Mouse (Mus musculus) limb, embryonic 13.5 days (tissue): ENCODE results near the gene Ciita. TPM values are rescaled to one million over a fixed set of nuclear protein-coding genes. Genes with fewer than 3 reads are reported as not detected.

Experiments
- ATAC-seq: fragments of 200-750 bp; cut with Nextera tagmentation; 2 replicates; pipeline ENCODE4 v1.8.0; 2017; ENCODE audit warnings: low read depth, moderate number of reproducible peaks, moderate TSS enrichment; ENCODE audit not compliant: low FRiP score
- H3K27ac ChIP-seq: fragments of 300-500 bp; sonication (generic); 2 replicates; pipeline ENCODE4 v1.5.1; 2015; ENCODE audit warnings: inconsistent platforms, mild to moderate bottlenecking, moderate library complexity
- H3K27me3 ChIP-seq: fragments of 300-500 bp; sonication (generic); 2 replicates; pipeline ENCODE4 v1.6.1; 2015; ENCODE audit warnings: mild to moderate bottlenecking, inconsistent platforms
- H3K36me3 ChIP-seq: fragments of 300-500 bp; sonication (generic); 2 replicates; pipeline ENCODE4 v1.6.1; 2015; ENCODE audit warnings: inconsistent platforms, mild to moderate bottlenecking, moderate library complexity
- H3K4me1 ChIP-seq: fragments of 300-500 bp; sonication (generic); 2 replicates; pipeline ENCODE4 v1.6.1; 2015; ENCODE audit warnings: inconsistent platforms
- H3K4me2 ChIP-seq: fragments of 300-500 bp; sonication (generic); replicated peaks from 2 replicates; pipeline ENCODE4 v1.6.1; 2015; ENCODE audit warnings: inconsistent platforms, mild to moderate bottlenecking, moderate library complexity
- H3K4me3 ChIP-seq: fragments of 300-500 bp; sonication (generic); 2 replicates; pipeline ENCODE4 v1.5.1; 2015; ENCODE audit warnings: moderate library complexity, mild to moderate bottlenecking, inconsistent platforms
- H3K9ac ChIP-seq: fragments of 300-500 bp; sonication (generic); 2 replicates; pipeline ENCODE4 v1.6.1; 2015; ENCODE audit warnings: mild to moderate bottlenecking, inconsistent platforms
- H3K9me3 ChIP-seq: fragments of 300-500 bp; sonication (generic); 2 replicates; pipeline ENCODE4 v1.6.1; 2016; ENCODE audit warnings: inconsistent platforms
- WGBS: fragments of 180-500 bp; shearing (Covaris S2); methylation state at CpG from one replicate; pipeline ENCODE4 v1.1.7; 2015; 5-methylcytosine and 5-hydroxymethylcytosine counted together
- polyA plus RNA-seq: library from polyadenylated mRNA; unstranded; fragments of >200 nt; fragmentation: Nextera tagmentation; extraction: Ambion mirVana; gene quantifications from 2 replicates; pipeline ENCODE4 v1.2.1, GENCODE M21; 2015

Ciita gene
- polyA plus RNA-seq, 1 experiment from 2014 or later, result 0.37 TPM

DNA sequence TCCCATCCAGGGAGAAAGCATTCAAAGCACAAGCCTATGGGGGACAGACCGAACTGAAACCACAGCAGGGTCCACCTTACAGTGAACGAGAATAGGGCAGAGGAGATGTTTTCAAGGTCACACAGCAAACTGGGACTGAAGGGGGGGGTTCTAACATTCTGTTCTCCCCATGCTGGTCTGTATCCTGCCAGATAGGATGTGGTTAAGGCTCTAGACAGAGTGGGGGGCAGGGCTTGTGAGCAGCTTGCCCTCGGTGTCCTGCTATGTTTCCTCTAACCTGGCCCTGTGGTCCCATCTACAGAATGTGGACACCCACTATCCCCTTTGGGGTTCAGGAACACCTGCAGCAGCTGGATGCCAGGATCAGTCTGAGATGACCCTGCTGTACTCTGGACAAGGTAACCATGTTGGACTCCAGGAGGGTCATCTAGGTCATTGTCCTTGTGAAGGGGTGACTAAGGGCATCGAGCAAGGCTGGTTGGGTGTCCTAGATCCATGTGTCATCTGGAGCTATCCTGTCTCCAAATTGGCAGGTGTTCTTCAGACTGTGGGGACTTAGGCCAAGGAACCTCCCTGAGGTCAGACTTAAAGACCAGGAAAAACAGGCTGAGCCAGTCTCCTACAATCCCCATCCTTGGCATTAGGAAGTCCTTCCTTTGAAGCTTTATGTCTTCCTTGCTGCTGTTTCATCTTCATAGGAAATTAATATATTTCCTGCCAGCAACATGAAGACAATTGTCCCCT, 45.2 kb downstream of the Ciita start:
- no peaks in the 10 kb centered on the region for H3K4me1 ChIP-seq
- H3K4me3 ChIP-seq, result no peak overlapping the region
- no peak overlapping the region for H3K27ac ChIP-seq
- WGBS, result 84% methylated on average over 4 of the region's 4 CpGs
- no peaks in the 10 kb centered on the region for H3K9me3 ChIP-seq
- no peaks in the 10 kb centered on the region for H3K27me3 ChIP-seq
- H3K36me3 ChIP-seq, result peaks cover 12% of the 10 kb centered on the region
- no peak overlapping the region for H3K4me2 ChIP-seq
- ATAC-seq, result no peak
- H3K9ac ChIP-seq, result no peak overlapping the region

DNA sequence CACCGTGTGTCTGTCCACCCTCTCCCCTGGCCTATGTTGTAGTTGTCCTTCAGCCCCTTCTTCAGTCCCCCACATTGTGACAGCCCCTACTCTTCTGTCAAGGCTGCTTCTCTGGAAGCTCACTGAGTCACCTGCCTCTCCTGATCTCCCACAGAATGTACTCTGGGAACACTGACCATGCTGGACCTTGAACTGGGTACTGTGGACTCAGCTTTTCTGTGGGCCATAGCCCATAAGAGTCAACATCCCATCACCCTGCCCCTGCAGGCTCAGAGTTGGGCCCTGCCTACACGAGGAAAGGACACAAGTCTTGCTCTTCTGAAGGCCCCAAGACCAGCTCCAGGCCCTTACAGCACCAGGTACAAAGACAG, 45.7 kb downstream of the Ciita start:
- H3K9me3 ChIP-seq, result no peaks in the 10 kb centered on the region
- H3K9ac ChIP-seq, result no peak overlapping the region
- 73% methylated on average over 2 of the region's 2 CpGs for WGBS
- no peak overlapping the region for H3K4me3 ChIP-seq
- peaks cover 18% of the 10 kb centered on the region for H3K36me3 ChIP-seq
- no peak overlapping the region for H3K4me2 ChIP-seq
- H3K4me1 ChIP-seq, result no peaks in the 10 kb centered on the region
- no peak overlapping the region for H3K27ac ChIP-seq
- no peaks in the 10 kb centered on the region for H3K27me3 ChIP-seq
- ATAC-seq, result no peak

DNA sequence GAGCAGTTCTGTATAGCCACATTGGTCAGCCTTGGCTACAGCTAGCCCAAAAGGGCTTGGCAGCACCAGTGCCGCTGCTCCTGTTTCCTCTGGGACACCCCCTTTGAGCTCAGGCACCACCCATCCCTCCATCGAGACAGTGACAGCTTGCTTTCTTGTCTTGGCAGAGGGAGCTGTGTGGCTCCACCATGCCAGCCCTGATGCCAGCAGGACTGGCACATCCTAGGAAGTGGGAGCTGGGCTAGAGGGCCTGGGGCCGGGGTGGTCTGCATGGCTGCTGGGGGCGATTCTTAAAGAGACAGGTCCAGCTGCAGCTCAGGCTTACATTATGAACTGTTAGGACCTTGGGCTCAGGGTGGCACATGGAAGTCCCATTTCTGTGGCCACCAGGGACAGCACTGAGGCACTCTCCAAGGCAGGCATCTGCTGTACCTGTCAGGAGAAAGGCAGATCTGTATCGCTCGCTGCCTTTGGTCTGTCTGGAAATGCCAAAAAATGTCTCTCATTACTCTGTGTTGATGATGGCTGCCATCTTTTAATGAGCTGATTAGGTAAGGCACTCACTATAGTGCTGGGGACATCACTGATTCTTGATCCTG, 47.3 kb downstream of the Ciita start:
- Histone ChIP-seq H3K4me3 (no peak overlapping the region), H3K9me3 (no peaks in the 10 kb centered on the region), H3K36me3 (peaks cover 31% of the 10 kb centered on the region), H3K27me3 (no peaks in the 10 kb centered on the region), H3K9ac (no peak overlapping the region), H3K4me1 (no peaks in the 10 kb centered on the region), H3K4me2 (no peak overlapping the region), H3K27ac (no peak overlapping the region)
- ATAC-seq, result no peak
- 75% methylated on average over 6 of the region's 6 CpGs for WGBS

DNA sequence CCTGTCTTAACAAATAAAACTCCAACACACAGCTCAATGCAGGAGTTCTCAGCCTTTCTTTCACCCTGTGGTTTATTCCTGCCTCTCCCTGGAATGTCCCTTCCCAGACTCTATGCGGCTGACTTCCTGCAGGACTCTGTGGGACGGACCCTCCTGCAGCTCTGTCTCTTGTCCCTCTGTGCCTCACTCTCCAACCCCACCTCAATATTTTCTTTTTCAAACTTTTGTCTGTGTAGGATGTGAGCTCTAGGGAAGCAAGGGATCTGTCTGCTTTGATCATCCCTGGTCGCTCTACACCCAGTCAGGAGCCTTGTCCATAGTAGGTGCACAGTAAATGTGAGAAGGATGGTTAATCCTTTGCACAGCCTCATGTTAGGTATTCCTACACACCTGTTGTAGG, 48.5 kb downstream of the Ciita start:
- no peak overlapping the region for H3K27ac ChIP-seq
- no peak for ATAC-seq

DNA sequence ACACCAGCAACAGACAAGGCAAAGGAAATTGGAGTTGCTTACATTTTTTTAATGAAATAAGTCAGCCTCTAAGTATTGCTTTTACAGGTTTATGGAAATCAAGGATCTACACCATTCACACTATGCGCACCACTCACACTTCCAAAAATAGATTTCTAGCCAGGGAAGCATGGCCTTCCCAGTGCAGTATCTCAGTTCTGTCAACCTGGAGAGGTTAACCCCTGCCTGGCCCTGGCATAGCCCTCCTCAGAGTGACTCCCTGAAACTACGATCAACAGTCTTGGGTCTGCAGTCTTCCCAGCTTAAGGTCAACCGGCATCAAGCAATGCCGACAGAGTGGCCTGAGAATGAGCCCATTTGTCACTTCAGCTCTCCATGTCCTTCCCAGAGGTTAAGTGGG, 50.3 kb downstream of the Ciita start:
- Histone ChIP-seq H3K9me3 (no peaks in the 10 kb centered on the region), H3K36me3 (peaks cover 51% of the 10 kb centered on the region), H3K4me1 (no peaks in the 10 kb centered on the region), H3K27ac (no peak overlapping the region), H3K4me2 (no peak overlapping the region), H3K27me3 (no peaks in the 10 kb centered on the region), H3K9ac (no peak overlapping the region), H3K4me3 (no peak overlapping the region)
- ATAC-seq, result no peak
- 87% methylated on average over 4 of the region's 4 CpGs for WGBS

More for the DNA sequence above, 48.5 kb downstream of the Ciita start:
- Histone ChIP-seq H3K9ac (no peak overlapping the region), H3K4me1 (no peaks in the 10 kb centered on the region), H3K27me3 (no peaks in the 10 kb centered on the region), H3K9me3 (no peaks in the 10 kb centered on the region), H3K4me2 (no peak overlapping the region), H3K36me3 (peaks cover 42% of the 10 kb centered on the region), H3K4me3 (no peak overlapping the region)
- 88% methylated on average over 3 of the region's 3 CpGs for WGBS

DNA sequence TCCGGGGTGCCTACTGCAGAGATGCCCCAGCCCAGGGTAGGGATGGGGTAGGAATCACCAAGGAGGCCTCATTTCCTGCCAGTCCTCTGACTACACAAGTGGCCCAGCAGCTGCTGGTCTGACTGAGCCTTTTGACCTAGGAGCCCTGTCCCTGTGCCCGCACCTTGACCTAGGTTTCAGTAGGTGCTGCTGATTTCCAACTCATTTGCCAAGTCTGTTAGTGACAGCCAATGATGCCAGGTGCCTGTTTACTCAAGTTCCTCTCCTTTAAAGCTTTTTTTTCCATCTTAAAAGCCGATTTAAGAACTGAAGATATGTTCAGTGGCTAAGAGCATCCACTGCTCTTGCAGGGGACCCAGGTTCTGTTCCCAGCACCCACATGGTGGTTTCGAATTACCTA, 53.9 kb downstream of the Ciita start:
- Histone ChIP-seq H3K27ac (no peak overlapping the region), H3K36me3 (peaks cover 68% of the 10 kb centered on the region), H3K4me3 (no peak overlapping the region), H3K9ac (no peak overlapping the region), H3K9me3 (no peaks in the 10 kb centered on the region), H3K4me2 (no peak overlapping the region), H3K4me1 (peaks cover 15% of the 10 kb centered on the region), H3K27me3 (no peaks in the 10 kb centered on the region)
- 89% methylated on average over 4 of the region's 4 CpGs for WGBS
- ATAC-seq, result no peak

DNA sequence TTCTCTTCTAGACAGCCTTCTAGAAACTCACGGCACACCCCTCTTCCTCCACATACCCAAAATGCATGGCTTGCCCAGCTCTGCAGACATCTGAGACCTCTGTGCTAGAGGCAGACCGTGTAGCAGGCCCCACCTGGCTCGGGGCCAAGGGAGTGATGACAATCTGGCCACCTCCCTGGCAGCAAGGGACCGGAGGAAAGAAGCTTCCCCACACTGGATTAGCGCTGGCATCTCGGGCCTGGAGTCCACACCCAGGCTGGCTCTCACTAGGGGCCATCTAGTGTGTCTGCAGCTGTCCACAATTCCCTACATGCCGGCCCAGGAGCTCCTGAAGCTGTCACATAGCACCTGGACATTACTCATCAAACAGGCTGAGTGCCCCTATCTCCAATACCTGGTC, 54.7 kb downstream of the Ciita start:
- H3K36me3 ChIP-seq, result peaks cover 61% of the 10 kb centered on the region
- no peak overlapping the region for H3K4me2 ChIP-seq
- H3K4me3 ChIP-seq, result no peak overlapping the region
- WGBS, result 79% methylated on average over 7 of the region's 7 CpGs
- no peak overlapping the region for H3K9ac ChIP-seq
- H3K9me3 ChIP-seq, result no peaks in the 10 kb centered on the region
- peaks cover 22% of the 10 kb centered on the region for H3K4me1 ChIP-seq
- H3K27ac ChIP-seq, result no peak overlapping the region
- no peaks in the 10 kb centered on the region for H3K27me3 ChIP-seq
- 0 out of 2 replicates have a peak, but pooled peaks have one; percentile 35 for ATAC-seq

DNA sequence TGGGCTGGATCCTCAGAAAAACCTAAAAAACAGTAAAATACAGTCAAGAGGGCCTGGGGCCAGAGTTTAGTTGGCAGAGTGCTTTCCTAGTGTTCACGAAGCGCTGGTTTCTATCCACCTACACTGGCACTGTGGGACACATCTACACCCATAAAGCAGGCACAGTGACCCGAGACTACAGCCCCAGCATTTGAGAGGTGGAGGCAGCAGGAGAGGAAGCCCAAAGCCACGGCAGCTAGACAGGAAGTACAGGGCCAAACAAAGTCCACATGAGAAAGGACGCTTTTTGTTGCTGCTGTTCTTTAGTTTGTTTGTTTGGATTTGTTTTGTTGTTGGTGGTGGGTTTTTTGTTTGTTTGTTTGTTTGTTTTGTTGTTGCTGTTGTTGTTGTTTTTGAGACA, 56.5 kb downstream of the Ciita start:
- Histone ChIP-seq H3K4me3 (no peak overlapping the region), H3K4me1 (peaks cover 40% of the 10 kb centered on the region), H3K9me3 (no peaks in the 10 kb centered on the region), H3K27ac (no peak overlapping the region), H3K36me3 (peaks cover 46% of the 10 kb centered on the region), H3K27me3 (no peaks in the 10 kb centered on the region), H3K9ac (no peak overlapping the region), H3K4me2 (no peak overlapping the region)
- 67% methylated on average over 5 of the region's 5 CpGs for WGBS
- no peak for ATAC-seq

DNA sequence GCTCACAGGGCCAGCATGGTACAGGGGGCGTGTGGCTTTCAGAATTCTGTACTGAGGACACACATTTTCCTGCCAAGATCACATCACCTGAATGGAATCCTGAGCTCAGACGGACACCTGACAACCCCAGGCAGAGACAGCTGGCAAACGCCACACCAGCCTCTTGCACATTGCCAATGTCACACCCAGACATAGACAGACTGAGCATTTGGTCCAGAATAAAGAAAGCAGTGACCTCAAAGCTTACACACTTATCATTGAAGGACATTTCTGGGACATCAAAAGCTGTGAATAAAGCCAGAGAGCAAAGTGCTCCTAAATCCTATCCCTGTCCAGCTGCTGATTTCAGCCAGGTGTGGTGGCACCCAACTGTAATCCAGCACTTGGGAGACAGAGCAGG, 57.1 kb downstream of the Ciita start:
- H3K4me1 ChIP-seq, result peaks cover 46% of the 10 kb centered on the region
- H3K9me3 ChIP-seq, result no peaks in the 10 kb centered on the region
- no peak for ATAC-seq
- no peaks in the 10 kb centered on the region for H3K27me3 ChIP-seq
- no peak overlapping the region for H3K27ac ChIP-seq
- H3K4me3 ChIP-seq, result no peak overlapping the region
- H3K36me3 ChIP-seq, result peaks cover 40% of the 10 kb centered on the region
- H3K9ac ChIP-seq, result no peak overlapping the region
- 78% methylated on average over 3 of the region's 3 CpGs for WGBS
- no peak overlapping the region for H3K4me2 ChIP-seq

DNA sequence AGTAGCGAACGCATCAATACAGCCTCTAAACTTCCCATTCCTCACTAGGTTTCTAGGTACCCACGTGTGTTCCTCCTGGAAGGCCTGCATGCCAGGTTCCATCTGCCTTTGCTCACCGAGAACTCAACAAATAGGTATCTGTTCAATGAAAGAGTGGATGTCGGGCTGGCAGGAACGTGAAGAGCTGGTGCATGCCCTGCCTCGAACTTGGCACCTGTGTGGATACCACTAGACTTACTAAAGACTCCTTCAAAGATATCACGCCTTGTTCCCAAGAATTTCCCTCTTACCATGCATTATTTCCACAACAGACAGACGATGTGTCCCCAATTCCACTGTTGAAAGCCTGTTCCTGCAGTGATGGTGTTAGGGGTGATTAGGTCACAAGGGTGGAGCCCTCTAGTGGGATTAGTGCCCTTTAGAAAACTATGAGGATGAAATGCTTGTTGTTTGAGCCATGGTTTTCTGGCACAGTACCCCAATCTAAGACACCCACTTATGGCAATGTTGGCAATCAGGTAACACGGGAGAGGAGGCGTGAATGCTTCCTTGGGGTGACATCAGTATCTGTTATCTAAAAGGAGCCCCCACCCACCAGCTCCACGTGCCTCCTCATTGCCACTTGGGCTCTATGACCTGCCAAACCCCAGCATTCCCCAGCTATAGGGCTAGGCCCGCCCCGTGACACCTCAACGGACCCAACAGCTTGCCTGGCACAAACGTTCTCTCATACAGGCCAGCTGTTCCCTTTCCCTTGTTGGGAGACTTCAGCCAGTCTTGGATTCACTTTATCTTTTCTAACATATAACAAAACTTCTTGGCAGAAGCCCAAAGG, 61.1 kb downstream of the Ciita start:
- peak overlapping the region; percentile 95 for H3K4me2 ChIP-seq
- peak overlapping the region; percentile 48 for H3K27ac ChIP-seq
- H3K4me1 ChIP-seq, result peaks cover 54% of the 10 kb centered on the region
- H3K4me3 ChIP-seq, result peak overlapping the region; percentile 93
- no peaks in the 10 kb centered on the region for H3K9me3 ChIP-seq
- H3K36me3 ChIP-seq, result peaks cover 10% of the 10 kb centered on the region
- no peak for ATAC-seq
- 67% methylated on average over 16 of the region's 16 CpGs for WGBS
- no peaks in the 10 kb centered on the region for H3K27me3 ChIP-seq
- H3K9ac ChIP-seq, result peak overlapping the region; percentile 94

DNA sequence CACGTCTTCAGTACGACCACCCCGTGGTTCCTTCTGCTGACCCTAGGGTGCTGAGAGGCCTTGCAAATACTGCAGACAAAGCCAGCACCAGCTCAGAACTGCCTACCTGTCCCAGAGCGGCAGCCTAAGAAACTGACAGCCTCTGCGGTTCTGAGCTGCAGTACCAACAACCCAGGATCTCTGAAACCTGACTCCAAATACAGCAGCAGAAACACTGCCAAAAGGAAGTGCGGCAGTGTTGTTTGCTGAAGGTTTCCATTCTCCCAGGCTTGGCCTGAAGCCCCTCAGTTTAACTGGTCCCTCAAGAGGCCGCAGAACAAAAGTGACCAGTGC, 61.7 kb downstream of the Ciita start:
- Histone ChIP-seq H3K9ac (peak overlapping the region; percentile 94), H3K27ac (peak overlapping the region; percentile 48), H3K4me1 (peaks cover 59% of the 10 kb centered on the region), H3K4me3 (peak overlapping the region; percentile 93), H3K9me3 (no peaks in the 10 kb centered on the region), H3K4me2 (peak overlapping the region; percentile 95), H3K27me3 (no peaks in the 10 kb centered on the region), H3K36me3 (peaks cover 7% of the 10 kb centered on the region; the same call in 1 of the 2 replicates)
- 27% methylated on average over 7 of the region's 7 CpGs for WGBS
- ATAC-seq, result no peak

DNA sequence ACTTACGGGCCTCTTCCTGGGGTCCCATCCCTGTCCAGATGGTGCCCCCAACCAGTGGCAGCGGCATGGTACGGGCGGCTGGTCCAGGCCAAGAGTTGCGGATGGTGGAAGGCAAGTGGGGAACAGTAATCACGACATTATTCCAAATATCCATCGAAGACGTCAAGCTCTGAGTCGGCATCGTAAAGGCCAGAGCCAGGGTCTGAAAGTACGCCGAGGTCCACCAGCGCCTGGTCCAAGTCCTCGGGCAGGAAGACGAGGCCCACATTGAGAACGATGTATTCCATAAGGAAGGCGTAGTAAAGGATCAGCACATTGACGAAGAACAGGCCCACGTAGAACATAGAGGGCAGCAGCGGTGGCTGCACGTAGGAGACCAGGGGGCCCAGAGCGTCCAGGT, 62.4 kb downstream of the Ciita start:
- WGBS, result 2% methylated on average over 22 of the region's 22 CpGs
- Histone ChIP-seq H3K36me3 (peaks cover 3% of the 10 kb centered on the region; the same call in 1 of the 2 replicates), H3K27ac (peak overlapping the region; percentile 91), H3K27me3 (no peaks in the 10 kb centered on the region), H3K9ac (peak overlapping the region; percentile 94), H3K4me2 (peak overlapping the region; percentile 95), H3K9me3 (no peaks in the 10 kb centered on the region), H3K4me3 (peak overlapping the region; percentile 93), H3K4me1 (peaks cover 64% of the 10 kb centered on the region)
- no peak for ATAC-seq
